ENCODE assay signal across 8 mouse cellular contexts in the genomic region with DNA sequence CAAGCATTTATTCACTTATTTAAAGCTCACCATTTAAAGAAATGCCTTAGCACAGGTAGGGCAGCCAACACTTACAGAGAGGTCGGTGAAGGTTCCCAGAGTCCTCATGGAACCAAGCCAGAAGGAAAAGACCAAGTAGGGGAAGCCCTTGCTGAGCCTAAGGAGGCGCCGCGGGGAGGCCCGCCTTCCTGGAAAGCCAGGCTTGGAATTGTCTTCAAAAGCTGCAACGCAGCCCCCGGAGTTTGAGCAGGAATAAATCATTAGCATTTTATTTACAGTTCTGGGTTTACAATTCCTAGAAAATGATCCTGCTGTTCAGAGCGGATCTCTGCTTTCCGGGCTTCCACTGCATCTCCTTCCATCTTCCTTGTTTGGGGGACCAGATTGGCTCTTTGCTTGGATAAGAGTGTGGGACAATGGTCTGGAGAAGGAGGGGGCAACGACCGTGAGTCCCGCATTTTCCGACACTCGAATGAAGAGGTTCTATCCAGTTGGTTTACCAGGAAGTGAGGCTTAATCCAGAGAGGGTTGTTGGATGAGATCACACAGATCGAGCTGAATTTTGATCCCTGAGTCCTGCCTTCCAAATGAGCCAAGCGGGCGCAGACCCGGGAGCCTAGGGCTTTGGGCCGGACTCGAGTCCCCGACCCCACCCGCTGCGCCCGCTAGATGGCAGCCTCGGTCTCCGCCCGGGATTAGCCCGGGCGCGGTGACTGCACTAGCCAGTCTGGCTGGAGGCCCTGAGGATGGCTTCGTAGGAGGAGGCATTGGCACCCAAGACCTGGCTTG. TPM values are rescaled to one million over a fixed set of nuclear protein-coding genes. Genes with fewer than 3 reads are reported as not detected.
DNase-seq lines count a peak whose midpoint lies in the region; ATAC-seq and TF ChIP-seq lines count a peak whose summit lies in the region.

No protein-coding gene starts in this region.

- peak; percentile 86 to 90 for DNase-seq in adrenal gland, postnatal 36 days
- DNase-seq in left cerebral cortex, postnatal 4 days, result peak; percentile 93
- DNase-seq in midbrain, embryonic 11.5 days (ENCODE audit: low spot score, missing footprints), result peak; percentile 99
- DNase-seq in skeletal muscle tissue, adult 2 months (ENCODE audit: low read depth, low spot score), result peak; percentile 18

- H3K36me3 ChIP-seq in embryonic facial prominence, embryonic 12.5 days, result no peaks in the 10 kb centered on the region
- H3K36me3 ChIP-seq in intestine, postnatal 0 days (ENCODE audit: control insufficient read depth, insufficient read depth), result no peaks in the 10 kb centered on the region
- no peaks in the 10 kb centered on the region for H3K36me3 ChIP-seq in midbrain, embryonic 11.5 days (ENCODE audit: control insufficient read depth, insufficient read depth, low read length)

- H3K27ac ChIP-seq in embryonic facial prominence, embryonic 12.5 days, result no peak overlapping the region
- no peak overlapping the region for H3K27ac ChIP-seq in intestine, postnatal 0 days (ENCODE audit: low read depth, low read length)
- no peak overlapping the region for H3K27ac ChIP-seq in midbrain, embryonic 11.5 days (ENCODE audit: low read depth, low read length)

- peak; percentile 91 for TF ChIP-seq CTCF in intestine, postnatal 0 days (IDR thresholded peaks at IDR 0.05; ENCODE audit: low read depth)

- peaks cover 20% of the 10 kb centered on the region for H3K27me3 ChIP-seq in embryonic facial prominence, embryonic 12.5 days
- H3K27me3 ChIP-seq in intestine, postnatal 0 days (replicated peaks; ENCODE audit: control insufficient read depth, insufficient read depth, low read length), result 0 out of 2 replicates have a peak, but pooled peaks cover 6% of the 10 kb centered on the region
- peaks cover 9% of the 10 kb centered on the region for H3K27me3 ChIP-seq in midbrain, embryonic 11.5 days (ENCODE audit: control insufficient read depth, insufficient read depth, low read length)

- H3K9ac ChIP-seq in embryonic facial prominence, embryonic 12.5 days, result no peak overlapping the region
- no peak overlapping the region for H3K9ac ChIP-seq in intestine, postnatal 0 days (ENCODE audit: low read depth, low read length)
- H3K9ac ChIP-seq in midbrain, embryonic 11.5 days (ENCODE audit: low read length), result peak overlapping the region; percentile 36; the same call in 1 of the 2 replicates

- H3K4me3 ChIP-seq in embryonic facial prominence, embryonic 12.5 days, result no peak overlapping the region
- H3K4me3 ChIP-seq in intestine, postnatal 0 days (ENCODE audit: low read depth, low read length), result peak overlapping the region; percentile 11; the same call in 1 of the 2 replicates
- H3K4me3 ChIP-seq in midbrain, embryonic 11.5 days (ENCODE audit: low read depth, low read length), result 0 out of 2 replicates have a peak overlapping the region, but pooled peaks have one; percentile 7

- H3K4me1 ChIP-seq in embryonic facial prominence, embryonic 12.5 days, result peaks cover 10% of the 10 kb centered on the region; the same call in 1 of the 2 replicates
- no peaks in the 10 kb centered on the region; the same call in 1 of the 2 replicates for H3K4me1 ChIP-seq in intestine, postnatal 0 days (replicated peaks; ENCODE audit: control insufficient read depth, insufficient read depth, low read length)
- no peaks in the 10 kb centered on the region for H3K4me1 ChIP-seq in midbrain, embryonic 11.5 days (ENCODE audit: control insufficient read depth, insufficient read depth, low read length)

- intact Hi-C loops in left cerebral cortex, postnatal 4 days (cut with DNase I), result loop anchor here (5.0 kb wide), 1 partner anchor 705 kb away; no protein-coding TSS in a partner anchor

- peak; percentile 76 for ATAC-seq in embryonic facial prominence, embryonic 12.5 days (ENCODE audit: insufficient number of reproducible peaks, insufficient read depth, low FRiP score, low TSS enrichment)
- ATAC-seq in granulocyte monocyte progenitor cell, adult 5-6 weeks (replicated peaks; ENCODE audit: poor library complexity, severe bottlenecking), result peak; percentile 90
- ATAC-seq in intestine, postnatal 0 days, result peak; percentile 61
- ATAC-seq in midbrain, embryonic 11.5 days (ENCODE audit: low FRiP score), result peak; percentile 88
- no peak for ATAC-seq in activated CD4-positive, CD25-positive, alpha-beta regulatory T cell, adult 4 months

- no peaks in the 10 kb centered on the region for H3K9me3 ChIP-seq in embryonic facial prominence, embryonic 12.5 days
- no peaks in the 10 kb centered on the region for H3K9me3 ChIP-seq in intestine, postnatal 0 days (ENCODE audit: control insufficient read depth)
- H3K9me3 ChIP-seq in midbrain, embryonic 11.5 days (ENCODE audit: control insufficient read depth, low read length), result no peaks in the 10 kb centered on the region

- H3K4me2 ChIP-seq in embryonic facial prominence, embryonic 12.5 days (replicated peaks), result peak overlapping the region; percentile 25
- peak overlapping the region; percentile 51 for H3K4me2 ChIP-seq in intestine, postnatal 0 days (replicated peaks; ENCODE audit: low read depth)
- H3K4me2 ChIP-seq in midbrain, embryonic 11.5 days, result peak overlapping the region; percentile 27

- 9% methylated on average over 31 of the region's 31 CpGs for WGBS in embryonic facial prominence, embryonic 12.5 days
- 5% methylated on average over 31 of the region's 31 CpGs for WGBS in intestine, postnatal 0 days
- 7% methylated on average over 31 of the region's 31 CpGs for WGBS in midbrain, embryonic 11.5 days

RNA-seq across cellular contexts. Expression of gene 4930535I16Rik, which starts 39.1 kb away (rescaled TPM):
- not detected for total RNA-seq in adrenal gland, postnatal 36 days (2021)
- 0.47 TPM in 1 of 2 replicates, not detected in the other for polyA plus RNA-seq in embryonic facial prominence, embryonic 12.5 days (2016; fragmentation: Nextera tagmentation; extraction: Ambion mirVana)
- total RNA-seq in granulocyte monocyte progenitor cell, adult 5-6 weeks (2014; fragmentation: Nextera tagmentation), result not detected in 2 replicates
- not detected in 2 replicates for total RNA-seq in granulocyte monocyte progenitor cell, adult 5-6 weeks (2017)
- not detected in 2 replicates for polyA plus RNA-seq in intestine, postnatal 0 days (2015; fragmentation: Nextera tagmentation; extraction: Ambion mirVana)
- not detected for total RNA-seq in left cerebral cortex, postnatal 4 days (2021)
- not detected in 2 replicates for polyA plus RNA-seq in midbrain, embryonic 11.5 days (2014; fragmentation: Nextera tagmentation; extraction: Ambion mirVana)
- not detected for polyA plus RNA-seq in activated CD4-positive, CD25-positive, alpha-beta regulatory T cell, adult 4 months (2017; shearing (Covaris generic))

RNA-seq across cellular contexts. Expression of gene Rragc, which starts 39.7 kb away (rescaled TPM):
- 10 to 100 TPM; 80.5 to 87.4 TPM for total RNA-seq in adrenal gland, postnatal 36 days (2021)
- polyA plus RNA-seq in embryonic facial prominence, embryonic 12.5 days (2016; fragmentation: Nextera tagmentation; extraction: Ambion mirVana), result 64.3 and 64.9 TPM in 2 replicates
- total RNA-seq in granulocyte monocyte progenitor cell, adult 5-6 weeks (2014; fragmentation: Nextera tagmentation), result 27.2 and 40.0 TPM in 2 replicates
- total RNA-seq in granulocyte monocyte progenitor cell, adult 5-6 weeks (2017), result 35.5 and 48.8 TPM in 2 replicates
- polyA plus RNA-seq in intestine, postnatal 0 days (2015; fragmentation: Nextera tagmentation; extraction: Ambion mirVana), result 49.5 and 54.1 TPM in 2 replicates
- total RNA-seq in left cerebral cortex, postnatal 4 days (2021), result 10 to 100 TPM; 45.7 to 48.4 TPM
- 48.5 and 51.6 TPM in 2 replicates for polyA plus RNA-seq in midbrain, embryonic 11.5 days (2014; fragmentation: Nextera tagmentation; extraction: Ambion mirVana)
- polyA plus RNA-seq in activated CD4-positive, CD25-positive, alpha-beta regulatory T cell, adult 4 months (2017; shearing (Covaris generic)), result 1 to 10 TPM; 6.3 to 8.5 TPM

RNA-seq across cellular contexts. Expression of gene Mycbp, which starts 52.3 kb away (rescaled TPM):
- total RNA-seq in adrenal gland, postnatal 36 days (2021), result 10 to 100 TPM; 37.6 to 50.0 TPM
- 65.4 and 71.6 TPM in 2 replicates for polyA plus RNA-seq in embryonic facial prominence, embryonic 12.5 days (2016; fragmentation: Nextera tagmentation; extraction: Ambion mirVana)
- 35.4 and 35.7 TPM in 2 replicates for total RNA-seq in granulocyte monocyte progenitor cell, adult 5-6 weeks (2014; fragmentation: Nextera tagmentation)
- 30.1 and 33.2 TPM in 2 replicates for total RNA-seq in granulocyte monocyte progenitor cell, adult 5-6 weeks (2017)
- polyA plus RNA-seq in intestine, postnatal 0 days (2015; fragmentation: Nextera tagmentation; extraction: Ambion mirVana), result 81.1 and 82.5 TPM in 2 replicates
- total RNA-seq in left cerebral cortex, postnatal 4 days (2021), result 10 to 100 TPM; 16.8 to 17.6 TPM
- 57.1 and 59.6 TPM in 2 replicates for polyA plus RNA-seq in midbrain, embryonic 11.5 days (2014; fragmentation: Nextera tagmentation; extraction: Ambion mirVana)
- polyA plus RNA-seq in activated CD4-positive, CD25-positive, alpha-beta regulatory T cell, adult 4 months (2017; shearing (Covaris generic)), result 10 to 100 TPM; 11.1 to 26.4 TPM

Comparison
In these comparisons a context has a peak if more than half of its experiments do, and no peak if none do; other contexts are left out.
1. DNase-seq: peak in every context shown above with its lines; median percentile 99 in midbrain, embryonic 11.5 days; 93 in left cerebral cortex, postnatal 4 days; 88 in adrenal gland, postnatal 36 days; 18 in skeletal muscle tissue, adult 2 months.